Mouse (Mus musculus) adrenal gland, postnatal 25 days (tissue): ENCODE results near the gene Spaca4. TPM values are rescaled to one million over a fixed set of nuclear protein-coding genes. Genes with fewer than 3 reads are reported as not detected.

Experiments used
- DNase-seq: peaks from one replicate; pipeline ENCODE4 v3.0.0; 2021; ENCODE audit warnings: mixed read lengths
- long read RNA-seq: library from polyadenylated mRNA; stranded (forward); transcript quantifications from one replicate; pipeline ENCODE4 v2.0.0, GENCODE M21; 2021
- total RNA-seq: library from RNA; stranded (reverse); gene quantifications from 2 replicates; pipeline ENCODE4 v1.2.3, GENCODE M21; 2021

Spaca4 gene
- total RNA-seq: not detected in 2 replicates
- long read RNA-seq: 0 reads

GRCm38 (mm10) chr7:45725713-45726112 is at the start of gene Spaca4:
Gene Spaca4 (minus strand): TSS chr7:45725813.
- no peak for DNase-seq

GRCm38 (mm10) chr7:45775237-45775636 is 49.6 kb upstream of the Spaca4 start:
- DNase-seq: no peak

DNA sequence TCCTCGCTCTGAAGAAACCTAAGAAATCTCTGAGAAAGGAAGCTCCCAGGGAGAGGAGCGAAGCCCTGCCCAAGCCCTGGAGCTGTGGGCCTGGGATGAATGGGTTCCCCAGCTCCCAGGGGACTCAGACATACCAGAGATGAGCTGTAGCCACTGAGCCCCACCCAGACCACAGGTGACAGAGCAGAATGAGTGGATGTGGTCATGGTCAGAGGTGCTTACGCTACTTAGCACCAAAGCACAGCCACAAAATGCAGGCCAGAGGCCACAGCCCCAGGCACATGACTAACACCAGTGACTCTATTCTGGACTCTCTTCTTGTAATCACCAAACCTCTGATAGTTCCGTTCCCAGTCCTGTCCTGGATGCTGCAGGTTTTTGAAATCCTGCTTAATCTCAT is 45.5 kb upstream of the Spaca4 start:
- DNase-seq: no peak

- DNase-seq: no peak
These were observed 44.9 kb upstream of the Spaca4 start for GRCm38 (mm10) chr7:45770427-45771082.

DNA sequence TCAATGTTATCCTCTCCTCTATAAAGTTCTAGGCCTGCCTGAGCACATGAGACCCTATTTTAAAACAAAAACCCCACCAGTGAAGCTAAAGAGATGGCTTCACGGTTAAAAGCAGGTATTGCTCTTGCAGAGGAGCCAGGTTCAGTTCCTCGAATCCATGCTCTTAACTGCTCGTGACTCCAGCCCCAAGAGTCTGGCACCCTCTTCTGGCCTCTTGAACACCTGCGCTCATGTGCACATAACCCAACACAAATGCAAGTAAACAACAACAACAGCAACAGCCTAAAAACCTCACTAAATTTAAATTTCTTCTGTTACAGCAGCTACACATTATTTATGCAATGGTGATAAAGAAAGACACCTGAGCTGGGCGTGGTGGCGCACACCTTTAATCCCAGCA is 41.9 kb upstream of the Spaca4 start:
- DNase-seq: no peak

DNA sequence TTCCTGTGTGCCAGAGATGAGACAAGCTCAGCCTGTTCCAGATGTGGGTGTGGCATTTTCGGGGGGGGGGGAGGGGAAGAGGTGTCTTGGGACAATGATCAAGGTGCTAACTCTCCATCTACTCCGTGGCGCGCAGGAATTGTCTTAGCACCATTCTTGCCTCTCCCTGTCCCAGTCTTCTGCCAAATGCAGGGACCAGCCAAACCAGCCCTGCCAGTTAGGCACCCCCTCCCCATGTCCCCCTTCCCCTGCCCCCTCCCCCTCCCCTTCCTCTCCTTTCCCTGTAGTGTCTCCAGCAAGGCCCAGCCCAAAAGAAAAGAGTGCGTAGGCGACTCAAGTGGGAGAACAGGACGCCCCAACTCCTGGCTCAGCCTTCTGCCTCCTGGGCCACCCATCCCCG is 41.2 kb upstream of the Spaca4 start:
- no peak for DNase-seq

GRCm38 (mm10) chr7:45765995-45766394 is 40.4 kb upstream of the Spaca4 start:
- DNase-seq: no peak

DNA sequence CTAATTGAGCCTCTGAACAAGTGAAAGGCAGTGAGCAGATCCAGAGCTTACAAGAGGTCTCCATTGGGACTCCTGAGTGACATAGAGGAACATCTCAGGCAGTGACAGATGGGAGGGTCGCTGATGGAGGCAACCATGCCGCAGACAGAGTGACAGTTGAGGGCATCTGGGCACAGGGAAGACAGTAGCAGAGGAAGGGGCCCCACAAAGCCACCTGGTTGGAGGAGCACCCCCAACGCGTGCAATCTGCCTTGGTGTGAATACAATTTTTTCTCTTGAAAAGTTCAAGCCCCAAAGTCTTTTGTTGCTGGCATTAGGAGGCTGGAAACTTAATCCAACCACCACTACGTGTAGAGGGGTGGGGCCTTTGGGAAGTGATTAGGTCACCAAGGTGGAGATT is 34.5 kb upstream of the Spaca4 start:
- no peak for DNase-seq

DNA sequence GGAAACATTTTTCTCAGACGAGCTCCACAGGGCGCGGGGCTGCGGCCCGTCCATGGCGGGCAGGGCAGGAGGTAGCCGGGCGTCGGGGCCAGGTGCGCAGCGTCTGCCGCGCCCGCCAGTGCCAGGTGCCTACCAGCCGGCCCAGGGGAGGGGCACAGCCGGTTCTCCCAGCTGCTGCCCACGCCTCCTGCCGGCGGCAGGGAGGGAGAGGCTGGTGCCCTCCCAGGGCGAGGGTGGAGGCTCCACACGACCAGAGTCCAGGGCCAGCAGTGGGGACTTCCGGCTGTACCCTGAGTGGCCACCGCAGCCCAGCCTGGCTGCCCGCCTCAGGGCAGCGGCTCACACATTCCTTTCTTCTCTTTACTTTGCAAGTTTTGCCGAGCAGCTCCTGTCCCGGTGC is 33.8 kb upstream of the Spaca4 start:
- DNase-seq: no peak

DNA sequence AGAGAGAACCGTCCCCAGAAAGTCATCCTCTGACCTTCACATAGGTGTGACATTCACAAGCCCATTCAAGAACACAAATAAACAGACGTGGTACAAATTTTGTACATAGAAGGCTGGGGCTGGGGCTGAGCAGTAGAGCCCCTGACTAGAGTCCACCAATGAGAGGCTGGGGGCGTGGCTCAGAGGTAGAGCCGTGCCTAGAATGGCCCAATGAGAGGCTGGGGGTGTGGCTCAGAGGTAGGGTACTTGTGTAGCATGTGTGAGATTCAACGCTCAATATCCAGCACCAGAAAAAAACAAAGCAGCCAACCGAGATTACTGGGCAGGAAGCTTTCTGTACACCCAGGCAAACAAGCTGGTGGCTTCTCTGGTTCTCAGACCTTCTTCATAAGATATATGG is 30.1 kb upstream of the Spaca4 start:
- DNase-seq: no peak

GRCm38 (mm10) chr7:45750162-45750561 is 24.5 kb upstream of the Spaca4 start:
- DNase-seq: no peak

GRCm38 (mm10) chr7:45749401-45749800 is 23.8 kb upstream of the Spaca4 start:
- peak; percentile 28 for DNase-seq

DNA sequence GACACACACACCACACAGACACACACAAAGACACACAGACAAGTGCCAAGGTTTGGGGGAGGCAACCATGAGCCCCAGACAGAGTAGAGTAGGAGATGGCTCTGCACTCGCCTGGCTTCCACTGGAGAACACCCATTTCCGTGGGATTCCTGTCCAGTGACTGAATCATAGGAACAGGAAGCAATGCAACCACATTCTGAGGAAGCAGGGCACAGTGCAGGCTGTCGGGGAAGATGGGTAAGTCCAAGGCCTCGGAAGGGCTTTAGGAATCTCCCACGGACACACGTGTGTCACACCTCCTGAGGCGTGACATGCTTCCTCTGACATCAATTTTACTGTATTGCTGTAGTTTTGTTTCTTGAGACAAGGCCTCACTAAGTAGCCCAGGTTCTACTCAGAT is 22.5 kb upstream of the Spaca4 start:
- no peak for DNase-seq

DNA sequence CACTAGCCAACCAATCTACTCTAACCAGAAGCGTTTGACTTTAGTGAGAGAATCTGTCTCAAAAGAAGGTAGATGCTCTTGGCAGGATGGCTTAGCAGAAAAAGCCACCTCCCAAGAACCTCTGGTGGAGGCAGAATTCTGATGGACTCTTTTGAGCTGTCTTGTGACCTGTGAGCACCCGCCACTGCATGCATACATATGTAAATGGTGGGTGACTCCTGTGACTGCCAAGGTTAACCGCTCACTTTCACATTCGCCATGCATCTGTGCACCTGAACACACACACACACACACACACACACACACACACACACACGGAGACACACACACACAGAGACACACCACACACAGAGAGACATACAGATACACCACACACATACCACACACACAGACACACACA is 21.8 kb upstream of the Spaca4 start:
- no peak for DNase-seq

GRCm38 (mm10) chr7:45746518-45746917 is 20.9 kb upstream of the Spaca4 start:
- no peak for DNase-seq

GRCm38 (mm10) chr7:45744387-45744786 is 18.8 kb upstream of the Spaca4 start:
- peak; percentile 59 for DNase-seq

DNA sequence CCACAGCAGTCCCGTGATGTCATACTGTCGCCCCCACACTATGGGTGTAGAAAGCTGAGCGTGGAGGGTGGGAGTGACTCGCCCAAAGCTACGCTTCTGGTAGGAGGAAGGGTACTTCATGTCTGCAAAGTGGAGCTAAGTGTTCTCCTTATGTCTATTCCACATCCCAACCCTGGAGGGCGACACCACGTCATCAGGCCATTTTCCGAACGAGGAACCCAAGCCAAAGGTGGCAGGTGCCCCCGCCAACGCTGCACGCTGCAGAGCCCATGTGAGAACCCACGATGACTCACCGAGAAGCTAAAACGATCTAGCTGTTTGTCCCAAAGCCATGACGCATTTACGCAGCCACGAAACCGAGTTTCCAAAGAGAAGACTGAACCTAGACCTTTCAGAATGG is 16.7 kb upstream of the Spaca4 start:
- DNase-seq: peak; percentile 34

GRCm38 (mm10) chr7:45741777-45742176 is 16.2 kb upstream of the Spaca4 start:
- no peak for DNase-seq

- no peak for DNase-seq
These were observed 15.7 kb upstream of the Spaca4 start for GRCm38 (mm10) chr7:45741308-45741707.

DNA sequence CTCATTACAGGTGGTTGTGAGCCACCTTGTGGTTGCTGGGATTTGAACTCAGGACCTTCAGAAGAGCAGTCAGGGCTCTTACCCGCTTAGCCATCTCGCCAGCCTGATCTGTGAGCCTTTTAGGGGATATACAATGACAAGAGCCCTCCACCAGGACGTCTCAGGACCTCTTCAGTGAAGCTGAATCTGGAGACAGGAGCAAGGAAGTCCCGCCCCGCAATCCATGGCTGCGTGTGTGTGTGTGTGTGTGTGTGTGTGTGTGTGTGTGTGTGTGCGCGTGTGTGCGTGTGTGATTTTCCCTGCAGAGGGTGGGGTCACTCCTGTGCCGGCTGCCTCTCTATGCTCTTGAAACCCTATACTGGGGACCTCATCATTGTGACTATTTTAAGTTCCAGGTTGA is 14.2 kb upstream of the Spaca4 start:
- DNase-seq: no peak

DNA sequence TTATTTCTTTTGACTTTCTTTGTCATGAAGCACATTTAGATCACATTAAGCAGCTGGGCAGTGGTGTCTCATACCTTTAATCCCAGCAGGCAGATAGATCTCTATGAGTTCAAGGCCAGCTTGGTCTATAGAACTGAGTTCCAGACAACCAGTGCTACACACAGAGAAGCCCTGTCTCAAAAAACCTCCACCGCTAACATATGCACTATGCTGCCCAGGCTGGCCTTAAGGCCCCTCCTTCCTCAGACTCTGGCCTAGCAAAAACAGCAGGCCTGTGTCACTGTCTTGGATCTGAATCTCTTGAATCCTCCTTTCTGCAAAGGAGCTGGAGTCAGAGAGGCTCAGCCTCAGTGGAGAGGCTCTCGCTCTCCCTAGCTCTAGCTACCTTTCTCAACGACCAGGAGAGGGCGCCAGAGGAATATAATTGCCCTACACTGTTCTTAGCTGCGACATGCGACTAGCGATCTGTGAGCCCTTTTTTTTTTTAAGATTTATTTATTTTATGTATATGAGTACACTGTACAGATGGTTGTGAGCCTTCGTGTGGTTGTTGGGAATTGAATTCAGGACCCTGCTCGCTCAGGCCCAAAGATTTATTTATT is 13.7 kb upstream of the Spaca4 start:
- DNase-seq: peak; percentile 80

DNA sequence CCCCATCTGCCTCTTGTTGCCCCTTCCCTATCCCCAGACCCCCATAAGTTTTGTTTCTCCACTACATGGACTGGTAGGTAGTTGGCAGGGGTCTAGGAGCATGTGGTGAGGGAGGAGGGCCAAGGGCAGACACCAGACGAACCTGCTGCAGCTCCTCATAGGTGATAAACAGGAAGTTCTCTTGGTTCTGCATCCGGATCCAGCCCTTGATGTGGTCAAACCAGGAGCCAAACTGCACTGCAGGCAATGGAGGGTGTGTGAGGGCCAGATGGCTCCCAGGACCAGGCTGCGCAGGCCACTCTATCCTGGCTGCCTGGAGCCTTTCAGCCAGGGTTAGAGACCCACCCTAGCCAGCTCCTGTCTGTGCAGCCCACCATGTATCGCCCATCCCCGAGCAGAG is 7.9 kb upstream of the Spaca4 start:
- DNase-seq: no peak

DNA sequence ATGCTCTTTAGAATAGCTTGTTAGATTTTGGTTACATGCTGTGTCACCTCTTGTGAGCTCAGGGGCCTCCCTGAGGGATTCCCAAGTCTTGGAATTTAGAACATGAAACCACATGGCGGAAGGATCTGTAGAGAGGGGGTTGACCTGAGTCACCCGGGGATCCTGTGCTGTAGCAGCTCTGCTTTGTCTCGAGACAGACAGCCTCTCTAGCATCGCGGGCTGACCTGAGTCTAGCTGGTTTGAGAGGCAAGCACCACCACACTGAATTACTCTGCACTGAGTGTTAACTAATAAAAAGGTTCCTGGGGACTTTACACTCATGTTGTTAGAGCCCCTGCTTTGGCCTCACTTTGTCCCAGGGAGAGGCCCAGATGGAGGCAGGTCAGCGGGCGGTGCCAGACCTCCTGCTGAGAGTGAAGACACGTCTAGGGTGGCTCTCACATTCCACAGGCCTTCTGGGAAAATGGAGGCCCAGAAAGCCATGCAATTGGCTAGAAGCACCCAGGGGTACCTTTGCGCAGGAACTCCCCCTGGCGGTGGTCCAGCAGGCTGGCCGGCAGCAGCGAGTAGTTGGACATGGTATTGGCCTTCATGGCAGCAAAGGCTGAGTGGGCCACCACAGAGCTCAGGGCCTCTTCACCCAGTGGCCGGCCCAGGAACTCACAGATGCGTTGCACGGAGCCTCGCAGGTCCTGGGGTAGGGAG is 5.3 kb upstream of the Spaca4 start:
- DNase-seq: peak; percentile 64

DNA sequence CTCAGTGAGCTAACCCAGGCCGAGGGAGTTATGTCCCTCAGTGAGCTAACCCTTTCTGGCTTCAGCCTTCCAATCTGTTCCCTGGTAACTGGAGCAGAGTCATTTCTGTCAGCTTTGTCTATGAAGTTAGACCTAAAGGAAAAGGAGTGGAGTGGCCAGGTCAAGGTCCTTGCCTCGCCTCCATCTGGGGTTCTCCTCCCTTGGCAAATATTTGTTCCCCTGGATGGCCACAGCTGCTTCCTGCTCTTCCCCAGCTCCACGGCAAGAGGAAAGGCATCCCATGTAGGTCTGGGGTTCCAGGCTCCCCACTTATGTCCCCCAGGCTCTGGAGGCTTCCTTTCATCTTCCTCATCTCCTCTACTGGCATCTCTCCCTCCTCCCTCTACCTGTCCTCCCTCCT is 2.0 kb upstream of the Spaca4 start:
- no peak for DNase-seq
